Mouse (Mus musculus): ENCODE data around the gene Krt18.
A peak's percentile ranks its signal among the peaks of the same experiment; 100 is the strongest.

Krt18 gene

DNA sequence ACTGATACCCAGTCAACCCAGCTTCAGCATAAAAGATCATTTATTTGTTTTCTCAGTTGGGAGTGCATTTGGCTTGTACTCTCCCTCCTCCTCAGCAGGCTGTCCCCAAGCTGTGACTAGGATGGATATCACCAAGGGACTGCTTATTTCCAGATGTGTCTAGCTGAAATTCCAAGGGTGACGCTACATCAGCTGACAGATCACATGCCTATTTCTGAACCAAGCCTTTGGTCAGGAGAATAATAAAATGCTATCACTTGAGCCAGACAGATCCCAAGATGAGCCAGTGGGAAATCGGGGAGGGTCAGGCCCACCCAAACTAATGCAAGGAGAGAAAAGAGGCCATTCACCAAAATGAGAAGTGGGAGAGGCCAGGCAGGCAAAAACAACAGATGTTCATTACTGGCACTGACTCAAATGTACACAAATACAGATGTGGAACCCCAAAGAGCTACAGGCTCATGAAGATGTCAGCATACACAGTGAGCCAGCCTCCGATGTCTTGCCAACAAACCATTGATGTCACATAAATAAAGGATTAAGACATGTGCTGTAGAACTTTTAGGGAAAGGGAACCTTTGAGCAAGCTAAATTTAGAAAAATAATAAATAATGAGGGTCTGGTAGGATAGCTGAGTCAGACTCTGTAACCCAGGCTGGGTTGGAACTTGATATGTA, 17.3 kb upstream of the Krt18 start:
- no peak for DNase-seq (ENCODE audit: low read depth, low spot score)

DNA sequence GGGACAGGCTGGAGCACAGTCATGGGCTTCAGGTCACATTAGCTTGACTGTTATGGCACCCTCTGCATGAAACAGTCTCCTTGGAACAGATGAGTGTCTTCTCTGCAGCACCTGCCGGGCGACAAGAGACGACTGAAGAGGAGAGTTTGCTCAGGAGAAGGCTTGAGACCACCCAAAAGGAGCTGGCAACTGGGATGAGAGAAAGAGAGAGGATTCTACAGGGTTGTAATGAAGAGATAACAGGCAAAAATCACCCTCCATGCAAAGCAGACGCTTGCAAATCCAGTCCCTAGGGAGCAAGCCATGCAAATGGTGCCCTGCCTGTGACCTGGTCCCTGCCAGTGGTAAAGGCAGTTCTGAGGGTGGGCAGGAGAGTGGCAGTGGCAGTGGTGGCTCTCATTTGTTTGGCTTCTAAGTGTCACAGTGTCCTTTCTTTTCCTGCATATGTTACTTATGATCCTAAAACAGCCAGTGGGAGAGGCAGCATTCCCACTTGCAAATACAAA, 15.7 kb upstream of the Krt18 start:
- DNase-seq (ENCODE audit: low read depth, low spot score): no peak

DNA sequence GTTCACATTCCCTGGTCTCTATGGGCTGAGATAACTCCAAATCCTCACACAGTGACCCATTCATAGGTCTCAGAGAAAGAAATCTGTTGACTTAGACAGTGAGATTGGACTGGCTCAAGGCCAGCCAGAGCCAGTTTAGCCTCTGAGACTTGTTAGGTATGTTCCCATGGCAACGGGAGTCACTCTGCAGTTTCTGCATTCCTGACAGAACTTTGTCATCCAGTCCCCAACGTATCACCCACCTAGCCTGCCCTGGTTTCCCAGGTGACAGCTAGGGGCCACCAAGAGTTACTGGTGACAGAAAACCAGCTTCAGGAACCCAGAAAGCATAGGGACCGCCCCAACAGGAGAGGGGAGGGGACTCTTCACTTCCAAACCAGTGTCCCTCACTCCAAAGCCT, 14.3 kb upstream of the Krt18 start:
- peak; percentile 44 for DNase-seq (ENCODE audit: low read depth, low spot score)

DNA sequence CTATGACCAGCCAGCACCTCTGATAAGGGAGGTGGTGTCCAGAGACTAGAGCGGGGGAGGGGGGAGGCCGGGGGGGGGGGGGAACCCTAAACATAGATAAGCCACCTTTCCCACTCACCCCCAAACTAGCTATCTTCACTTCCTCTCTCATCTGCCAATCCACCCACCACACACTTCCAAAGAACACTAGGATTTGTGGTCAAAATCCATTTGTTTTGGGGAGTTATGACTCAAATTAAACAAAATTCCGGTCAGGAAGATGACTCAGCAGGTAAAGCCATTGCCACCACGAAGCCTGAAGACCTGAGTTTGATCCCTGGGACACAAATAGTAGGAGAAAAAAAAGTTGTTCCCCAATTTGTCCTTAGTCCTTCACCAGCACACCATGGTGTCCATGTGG, 13.1 kb upstream of the Krt18 start:
- DNase-seq (ENCODE audit: low read depth, low spot score): no peak

DNA sequence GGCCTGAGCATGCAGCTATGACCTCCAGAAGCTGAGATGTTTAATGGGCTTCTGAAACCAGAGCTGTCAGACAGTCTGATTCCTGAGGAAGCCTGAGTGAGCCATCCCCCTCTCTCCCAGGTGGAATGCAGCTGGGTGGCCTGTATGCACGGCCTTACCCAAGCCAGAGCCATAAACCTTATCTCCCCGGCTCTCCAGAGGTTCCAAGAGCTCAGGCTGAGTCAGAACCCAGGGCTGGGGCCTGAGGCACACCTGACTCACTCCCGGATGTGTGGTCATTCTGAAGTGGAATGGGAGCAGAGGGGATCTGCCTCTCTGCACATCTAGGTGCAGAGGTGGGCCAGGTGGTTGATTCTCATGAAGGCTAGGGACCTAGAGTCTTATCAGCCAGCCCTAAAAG, 11.9 kb upstream of the Krt18 start:
- no peak for DNase-seq (ENCODE audit: low read depth, low spot score)

DNA sequence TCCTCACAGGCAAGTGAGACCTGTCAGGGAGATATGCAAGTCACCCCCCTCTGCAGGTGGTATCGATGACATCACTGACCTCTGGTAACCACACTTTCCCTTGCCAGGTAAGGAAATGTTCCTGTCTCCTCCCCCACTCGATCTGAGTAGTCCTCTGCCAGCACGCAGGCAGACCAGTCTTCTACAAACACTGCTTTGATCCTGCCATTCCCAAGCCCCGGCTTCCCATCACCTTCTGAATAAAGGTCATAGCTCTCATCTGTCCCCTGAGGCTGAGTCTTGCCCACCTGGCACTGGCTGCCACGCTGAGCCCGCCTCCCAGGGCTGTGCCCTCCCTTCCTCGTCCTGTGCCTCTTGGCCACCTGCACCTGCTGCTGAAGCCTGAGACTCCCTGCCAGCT, 11.2 kb upstream of the Krt18 start:
- no peak for DNase-seq (ENCODE audit: low read depth, low spot score)

DNA sequence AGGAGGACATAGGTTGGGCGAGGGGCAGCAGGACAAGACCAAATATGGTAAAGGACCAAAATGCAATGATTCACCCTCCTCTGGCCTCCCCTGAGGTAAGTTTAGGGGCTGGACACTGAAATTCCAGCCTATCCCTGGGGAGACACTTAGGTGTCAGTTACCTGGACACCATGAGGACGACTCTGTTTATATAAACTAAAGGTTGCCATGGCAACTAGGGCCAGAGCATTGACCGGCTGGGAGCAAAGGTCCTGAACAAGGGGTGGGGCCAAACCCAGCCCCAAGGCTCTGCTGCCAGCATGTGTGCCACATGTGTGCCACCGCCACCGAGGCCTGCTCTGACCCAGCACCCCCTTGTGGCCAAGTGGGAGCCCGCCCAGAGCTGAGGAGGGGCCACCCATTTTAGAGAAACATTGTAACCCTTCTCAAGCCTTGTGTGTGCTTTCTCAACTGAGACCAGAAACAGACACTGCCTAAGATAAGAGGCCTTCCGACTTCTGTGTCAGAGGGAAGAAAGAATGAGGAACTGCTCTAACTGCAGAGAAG, 10.0 kb upstream of the Krt18 start:
- peak; percentile 41 for DNase-seq (ENCODE audit: low read depth, low spot score)

DNA sequence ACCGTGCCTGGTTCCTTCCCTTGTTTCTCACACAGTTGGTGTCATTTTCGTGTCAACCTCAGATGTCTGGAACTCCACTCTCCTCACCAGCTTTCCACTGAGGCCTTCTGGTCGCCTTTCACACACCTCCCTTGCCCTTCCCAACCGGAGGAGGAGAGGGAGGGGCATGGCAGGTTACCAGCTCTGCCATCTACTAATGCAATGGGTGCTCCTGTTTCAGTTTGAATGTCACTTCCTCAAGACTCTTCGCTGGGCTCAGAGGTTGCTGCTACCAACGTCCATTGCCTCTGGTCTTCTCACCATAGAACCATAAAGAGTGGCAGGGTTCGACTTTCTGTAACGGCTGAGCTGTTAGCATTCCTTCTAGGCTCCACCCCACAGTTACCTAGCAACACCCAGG, 5.5 kb upstream of the Krt18 start:
- DNase-seq (ENCODE audit: low read depth, low spot score): no peak

DNA sequence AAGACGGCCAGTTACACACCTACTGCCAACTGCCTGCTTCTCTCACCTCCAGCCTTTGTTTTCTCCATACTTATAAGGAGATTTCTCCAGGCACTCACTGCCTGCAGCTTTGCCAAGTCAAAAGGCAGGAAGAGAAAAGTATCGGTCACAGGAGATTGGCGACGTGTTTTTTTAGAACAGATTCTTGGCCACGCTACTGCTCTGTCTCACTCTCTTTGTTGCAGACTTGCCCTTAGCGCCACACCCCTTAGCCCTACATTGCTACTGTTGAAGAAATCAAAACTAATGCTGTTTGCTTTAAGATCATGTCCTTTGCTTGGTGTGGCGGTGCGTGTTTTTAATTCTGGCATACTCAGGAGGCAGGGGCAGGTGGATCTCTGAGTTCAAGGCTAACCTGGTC, 4.1 kb upstream of the Krt18 start:
- no peak for DNase-seq (ENCODE audit: low read depth, low spot score)

DNA sequence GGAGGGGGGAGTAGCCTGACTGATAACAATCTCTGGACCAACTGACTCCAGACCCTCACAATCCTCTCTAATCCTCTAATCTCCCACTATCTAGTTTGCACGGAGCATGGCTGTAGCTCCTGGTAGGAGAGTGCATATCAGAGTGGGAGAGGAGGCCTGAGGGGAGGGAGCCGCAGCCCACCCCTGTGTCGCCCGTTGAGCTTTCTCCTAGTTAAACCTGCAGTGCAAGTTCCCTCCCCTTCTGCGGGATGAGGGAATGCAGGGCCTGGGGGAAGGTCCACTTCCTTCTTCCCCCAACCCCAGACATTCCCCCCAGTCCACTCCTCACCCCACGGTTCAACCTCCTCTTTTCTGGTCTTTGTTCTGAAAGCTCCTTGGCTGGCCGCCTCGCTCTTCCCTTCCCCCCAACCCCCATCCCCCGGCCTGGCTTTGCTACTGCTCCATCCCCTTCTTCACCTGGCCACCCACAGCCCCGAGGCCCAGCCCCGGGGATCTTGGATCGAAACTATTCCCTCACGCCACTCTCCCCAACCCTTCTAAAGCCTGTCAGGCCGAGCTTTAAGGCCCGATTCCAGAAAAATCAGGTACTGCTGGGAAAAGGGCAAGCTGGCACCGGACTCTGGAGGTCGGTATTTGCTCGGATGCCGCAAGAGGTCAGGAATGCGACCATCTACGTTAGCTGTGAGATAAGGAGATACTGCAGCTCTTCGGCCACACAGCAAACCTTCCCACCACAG, 2.7 kb upstream of the Krt18 start:
- peak; percentile 29 for DNase-seq (ENCODE audit: low read depth, low spot score)

DNA sequence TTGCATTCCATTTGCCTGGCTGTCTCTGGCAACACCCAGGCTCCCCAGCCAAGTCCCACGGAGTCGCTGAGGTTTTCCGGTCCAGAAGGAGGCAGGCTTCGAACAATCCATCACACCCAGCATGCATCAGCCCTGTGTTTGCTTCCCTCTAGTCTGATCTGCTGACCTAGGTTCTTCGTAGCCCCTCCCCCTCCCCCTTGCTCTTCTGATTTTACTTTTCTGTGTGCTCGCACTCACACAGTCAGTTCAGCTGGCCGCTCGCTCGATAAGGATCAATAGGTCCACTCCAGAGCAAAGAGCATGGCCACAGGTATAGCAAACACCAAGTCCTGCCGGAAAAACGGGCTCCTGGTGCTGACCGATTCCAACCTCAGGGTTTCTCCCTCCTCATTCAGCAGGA, 1.6 kb upstream of the Krt18 start:
- no peak for DNase-seq (ENCODE audit: low read depth, low spot score)

DNA sequence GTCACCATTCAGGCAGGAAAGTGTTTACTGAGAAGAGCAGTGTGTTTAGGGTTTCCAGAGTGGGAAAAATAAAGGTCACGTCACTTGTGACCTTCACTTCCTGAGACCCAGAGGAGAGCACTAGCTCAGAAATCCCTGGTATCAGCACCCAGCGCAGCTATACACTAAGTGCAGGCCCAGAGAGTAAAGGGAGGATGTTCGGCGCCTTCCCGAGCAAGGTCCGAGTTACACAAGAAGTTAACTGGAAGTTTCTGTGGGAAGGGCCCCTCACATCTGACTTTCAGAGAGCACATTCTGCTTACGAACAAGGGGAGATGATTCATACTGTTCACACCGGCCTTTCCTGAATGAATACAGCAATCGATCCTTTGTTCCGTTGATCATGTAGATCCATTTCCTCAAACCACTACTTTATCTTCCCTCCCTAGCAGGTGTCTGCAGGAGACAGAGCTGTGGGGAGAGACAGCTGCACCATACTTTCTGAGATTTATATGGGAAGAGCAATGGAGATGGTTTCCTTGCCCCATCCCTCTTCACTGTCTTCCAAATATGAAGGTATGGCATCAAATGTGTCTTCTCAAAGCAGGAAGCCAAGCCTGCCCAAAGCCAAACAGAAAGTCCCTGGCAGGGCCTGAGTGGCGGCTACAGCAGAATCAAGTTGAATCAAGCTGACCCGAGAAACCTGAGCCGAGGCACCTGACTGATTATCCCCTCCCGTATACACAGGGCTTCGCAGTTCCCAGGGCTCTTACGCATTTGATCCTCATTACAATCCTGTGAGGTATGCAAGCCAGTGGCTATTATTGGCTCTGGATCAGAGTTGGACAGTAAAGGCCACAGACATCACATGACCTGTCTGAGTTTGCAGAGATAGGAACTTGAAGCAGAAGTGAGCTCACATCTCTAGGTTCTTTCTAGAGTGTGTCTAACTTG, 6.4 kb downstream of the Krt18 start:
- DNase-seq (ENCODE audit: low read depth, low spot score): no peak

DNA sequence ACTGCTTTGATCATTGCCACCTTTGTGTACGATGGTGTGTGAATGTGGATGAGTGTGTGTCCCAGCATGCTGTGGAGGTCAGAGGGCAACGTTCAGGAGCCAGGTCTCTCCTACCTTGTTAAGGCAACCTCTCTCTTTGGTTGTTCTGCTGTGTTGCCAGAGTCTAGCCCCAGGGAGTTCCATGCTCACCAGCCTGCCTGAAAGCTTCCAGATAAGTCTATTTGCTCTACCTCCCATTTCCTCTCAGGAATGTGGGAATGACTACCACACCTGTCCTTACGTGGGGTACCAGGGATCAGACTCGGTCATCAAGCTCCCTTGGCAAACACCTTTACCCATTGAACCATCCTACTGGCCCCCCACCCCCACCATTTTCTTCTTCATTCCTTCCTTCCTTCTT, 12.3 kb downstream of the Krt18 start:
- DNase-seq (ENCODE audit: low read depth, low spot score): no peak

DNA sequence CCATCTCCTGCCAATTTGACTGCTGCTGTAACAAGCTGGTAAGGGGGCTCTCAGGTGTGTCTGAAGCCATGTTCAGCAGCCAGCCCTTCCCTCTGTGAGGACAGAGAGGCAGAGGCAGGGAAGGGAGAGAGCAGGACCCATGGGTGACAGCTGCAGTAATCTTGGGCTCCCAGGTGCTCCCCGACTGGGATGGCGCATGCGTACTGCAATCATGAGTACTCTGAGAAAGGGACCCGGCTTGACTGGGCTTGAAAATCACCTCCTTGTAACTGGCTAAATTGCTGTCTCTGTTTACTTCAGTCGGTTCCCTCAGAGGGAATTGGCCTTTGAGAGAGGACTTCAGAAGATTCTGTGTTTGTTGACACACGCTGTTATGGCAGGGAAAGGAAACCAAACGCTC, 14.0 kb downstream of the Krt18 start:
- DNase-seq (ENCODE audit: low read depth, low spot score): no peak

DNA sequence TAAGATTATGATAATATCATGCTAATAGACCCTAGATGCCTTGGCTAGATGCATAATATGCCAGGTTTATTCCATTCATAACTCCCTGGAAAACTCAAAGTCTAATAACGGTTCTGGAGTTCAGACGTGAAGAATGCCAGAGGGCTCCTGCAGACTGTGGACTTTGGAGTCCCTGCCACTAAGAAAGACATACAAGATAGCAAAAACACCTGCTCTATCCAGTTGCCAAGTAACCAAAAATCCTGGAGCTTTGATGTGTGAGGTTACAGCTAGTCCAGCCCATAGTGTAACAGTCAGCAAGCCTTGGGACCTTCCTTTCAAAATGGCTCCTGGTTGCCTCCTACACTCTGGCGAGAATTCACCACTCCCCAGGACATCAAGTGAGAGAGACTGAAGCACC, 16.8 kb downstream of the Krt18 start:
- no peak for DNase-seq (ENCODE audit: low read depth, low spot score)

DNA sequence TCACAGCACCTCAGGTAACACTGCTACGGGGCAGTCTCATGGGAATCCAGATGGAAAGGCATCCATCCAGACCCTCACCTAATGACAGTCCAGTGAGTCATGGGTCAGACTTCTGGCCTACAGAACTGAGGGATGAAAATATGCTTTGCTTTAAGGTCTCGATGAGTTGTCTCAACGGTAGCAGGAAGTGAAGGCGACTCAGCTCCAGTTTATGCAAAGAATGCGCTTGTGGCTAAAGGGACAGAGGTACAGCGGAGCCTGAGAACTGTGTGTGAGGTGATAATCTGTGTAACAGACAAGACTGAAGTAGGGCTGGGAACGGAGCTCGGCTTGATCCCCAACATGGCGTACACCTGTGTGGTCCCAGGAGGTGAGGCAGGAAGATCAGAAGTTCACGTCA, 17.7 kb downstream of the Krt18 start:
- no peak for DNase-seq (ENCODE audit: low read depth, low spot score)

DNA sequence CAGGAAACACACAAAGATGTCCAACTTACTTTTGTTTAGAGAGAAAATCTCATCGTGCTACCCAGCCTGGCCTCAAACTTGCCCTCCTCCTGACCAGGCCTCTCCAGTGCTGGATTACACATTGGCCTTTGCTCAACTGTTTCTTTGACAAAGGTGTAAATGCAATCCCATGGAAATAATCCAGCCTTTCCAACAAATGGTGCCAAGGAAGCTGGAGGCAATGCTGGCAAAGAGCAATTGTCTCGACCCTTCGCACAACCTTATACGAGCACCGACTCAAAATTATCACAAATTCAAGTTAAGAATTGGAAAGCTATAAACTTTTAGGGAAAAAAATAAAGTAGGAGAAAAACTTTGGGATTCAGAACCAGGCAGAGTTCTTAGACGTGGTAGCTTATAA, 20.0 kb downstream of the Krt18 start:
- no peak for DNase-seq (ENCODE audit: low read depth, low spot score)

DNA sequence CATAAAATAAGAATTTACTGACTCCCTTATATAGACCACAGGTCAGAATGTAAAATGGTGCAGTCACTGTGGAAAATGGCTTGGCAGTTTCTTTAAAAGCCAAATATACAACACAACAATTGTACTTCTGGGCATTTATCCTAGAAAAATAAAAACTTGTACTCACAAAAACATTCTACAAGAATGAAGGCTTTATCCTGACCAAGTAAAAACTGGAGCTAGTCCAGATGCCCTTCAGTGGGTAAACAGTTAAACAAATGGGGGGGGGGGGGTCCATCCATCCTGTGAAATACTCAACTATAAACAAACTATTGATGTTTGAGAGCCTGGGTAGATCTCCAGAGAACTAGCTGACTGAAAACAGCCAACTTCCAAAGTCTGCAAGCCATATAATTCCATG, 21.9 kb downstream of the Krt18 start:
- no peak for DNase-seq (ENCODE audit: low read depth, low spot score)

DNA sequence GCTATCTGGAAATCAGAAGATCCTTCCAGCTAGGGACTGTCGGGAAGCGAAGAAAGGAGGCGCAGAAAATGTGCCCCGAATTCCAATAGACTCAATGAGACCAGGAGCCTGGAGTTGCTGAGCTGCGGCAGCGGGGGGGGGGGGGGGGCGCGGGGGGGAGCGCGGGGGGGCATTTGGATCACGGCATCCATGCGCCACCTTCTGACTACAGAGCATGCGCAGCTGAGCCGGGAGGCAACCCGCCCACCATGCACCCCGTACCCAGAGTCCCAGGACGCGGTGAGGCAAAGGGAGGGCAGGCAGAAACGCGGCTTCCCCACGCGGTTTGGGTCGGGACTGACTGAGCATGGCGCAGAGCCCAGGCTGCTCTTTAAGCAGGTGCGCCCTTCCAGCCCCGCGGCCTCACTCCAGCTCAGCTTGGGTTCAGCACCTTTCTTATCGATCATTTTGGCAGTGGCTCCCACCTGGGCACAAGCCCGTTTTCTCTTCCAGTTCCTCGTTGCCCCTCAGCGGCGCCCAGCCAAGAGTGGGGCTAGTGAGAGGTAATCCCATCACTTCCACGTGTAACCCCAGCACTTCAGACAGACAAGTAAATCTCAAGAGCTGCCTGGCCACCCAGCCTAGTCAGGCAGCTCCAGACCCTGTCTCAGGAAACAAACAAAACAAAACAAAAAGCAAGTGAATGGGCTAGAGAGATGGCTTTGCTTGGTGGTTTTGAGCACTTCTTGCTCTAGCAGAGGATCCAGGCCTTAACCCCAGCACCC, 24.1 kb downstream of the Krt18 start:
- peak; percentile 76 for DNase-seq (ENCODE audit: low read depth, low spot score)

DNA sequence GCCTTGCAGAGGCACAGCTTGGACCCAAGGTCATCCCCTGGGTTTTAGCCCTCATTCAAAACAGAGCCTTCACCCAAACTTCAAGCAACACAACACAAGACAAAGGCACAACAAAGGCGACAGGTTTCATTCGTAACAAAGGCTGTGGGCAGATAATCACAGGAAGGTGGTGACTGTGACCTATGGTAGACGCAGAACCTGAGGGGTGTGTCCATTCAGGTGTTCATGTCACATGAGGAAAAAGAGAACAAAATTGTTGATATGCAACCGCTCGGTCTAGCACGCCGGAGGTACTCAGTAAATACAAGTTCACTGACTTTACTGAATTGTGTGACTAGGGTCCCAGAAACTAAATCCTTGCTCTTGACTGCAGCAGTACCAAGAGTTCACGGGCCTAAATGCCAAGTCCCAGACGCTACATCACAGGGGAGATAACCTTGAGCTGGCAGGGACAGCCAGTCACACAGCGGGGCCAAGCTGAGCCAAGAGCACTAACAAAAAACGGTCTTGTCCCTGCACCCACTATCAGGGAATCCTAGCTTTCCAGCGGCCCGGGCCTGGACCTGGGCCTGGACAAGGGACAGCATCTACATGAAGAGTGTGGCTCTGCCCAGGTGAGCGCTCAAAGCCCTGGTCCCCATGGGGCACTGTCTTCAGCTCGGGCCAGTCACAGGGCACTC, 28.7 kb downstream of the Krt18 start:
- DNase-seq (ENCODE audit: low read depth, low spot score): no peak

Data from forelimb bud, embryonic 11.5 days (tissue).